ENCODE assay signal across 8 mouse cellular contexts in genomic region chr13:64153083-64153682, GRCm38 (mm10). TPM values are rescaled to one million over a fixed set of nuclear protein-coding genes. Genes with fewer than 3 reads are reported as not detected.
DNase-seq lines count a peak whose midpoint lies in the region; ATAC-seq lines count a peak whose summit lies in the region.

Gene Zfp367, minus strand, starts transcription at chr13:64153202.

- H3K9ac ChIP-seq in intestine, embryonic 14.5 days (ENCODE audit: low read length) = peak within 1 kb of the TSS; percentile 84

- intact Hi-C loops in left cerebral cortex, postnatal 14 days (cut with DNase I) = no loop called here

- H3K27me3 ChIP-seq in intestine, embryonic 14.5 days (replicated peaks; ENCODE audit: control insufficient read depth, insufficient read depth, low read length) = no peaks in the 10 kb centered on the region

- no peaks in the 10 kb centered on the region for H3K36me3 ChIP-seq in intestine, embryonic 14.5 days (ENCODE audit: control insufficient read depth, insufficient read depth, low read length)

- H3K4me1 ChIP-seq in intestine, embryonic 14.5 days (replicated peaks; ENCODE audit: control insufficient read depth, insufficient read depth, low read length) = peaks cover 3% of the 10 kb centered on the region; the same call in 1 of the 2 replicates

- 2% methylated on average over 54 of the region's 56 CpGs for WGBS in intestine, embryonic 14.5 days

- H3K9me3 ChIP-seq in intestine, embryonic 14.5 days (ENCODE audit: control insufficient read depth, low read length) = no peaks in the 10 kb centered on the region

- H3K4me3 ChIP-seq in intestine, embryonic 14.5 days (ENCODE audit: low read depth, low read length) = peak within 1 kb of the TSS; percentile 91

- DNase-seq in adrenal gland, adult 18-20 months (ENCODE audit: low spot score in 2 of 2) = peak; percentile 96
- peak; percentile 99 for DNase-seq in embryo, embryonic 11 days
- DNase-seq in gastrocnemius, postnatal 25 days = peak; percentile 99
- peak; percentile 96 for DNase-seq in intestine, embryonic 14.5 days (ENCODE audit: low spot score)
- DNase-seq in left cerebral cortex, postnatal 14 days (ENCODE audit: low spot score in 2 of 2) = peak; percentile 97 to 98
- peak; percentile 98 for DNase-seq in mesoderm, embryonic 11.5 days (ENCODE audit: low read depth, low spot score)
- peak; percentile 94 to 97 for DNase-seq in right cerebral cortex, postnatal 36 days (ENCODE audit: low spot score in 2 of 2)
- DNase-seq in yolk sac, embryonic 10.5 days (ENCODE audit: low spot score) = peak; percentile 100

- peak; percentile 97 for ATAC-seq in intestine, embryonic 14.5 days (replicated peaks; ENCODE audit: low FRiP score, low TSS enrichment, low read depth)

- peak within 1 kb of the TSS; percentile 79 for H3K4me2 ChIP-seq in intestine, embryonic 14.5 days (ENCODE audit: low read length)

- H3K27ac ChIP-seq in intestine, embryonic 14.5 days (ENCODE audit: low read depth) = peak within 1 kb of the TSS; percentile 94

RNA-seq across cellular contexts. Expression of gene Zfp367, which starts in this region (rescaled TPM):
- total RNA-seq in adrenal gland, adult 18-20 months (2021) = 10 to 100 TPM; 20.9 to 23.5 TPM
- 10 to 100 TPM; 17.5 to 18.6 TPM for total RNA-seq in gastrocnemius, postnatal 25 days (2021)
- polyA plus RNA-seq in intestine, embryonic 14.5 days (2014; fragmentation: Nextera tagmentation; extraction: Ambion mirVana) = 22.4 and 23.7 TPM in 2 replicates
- 10 to 100 TPM; 13.4 to 14.4 TPM for total RNA-seq in left cerebral cortex, postnatal 14 days (2021)

Comparison
In these comparisons a context has a peak if more than half of its experiments do, and no peak if none do; other contexts are left out.
1. Peak in every context shown above with its lines: DNase-seq, ATAC-seq, H3K4me3 ChIP-seq and H3K27ac ChIP-seq.